Mouse (Mus musculus): ENCODE measurements around the gene Hagh. TPM values are rescaled to one million over a fixed set of nuclear protein-coding genes. Genes with fewer than 3 reads are reported as not detected.

Hagh gene
- polyA plus RNA-seq, 1 experiment from 2014 or later: 28.3 TPM

DNA sequence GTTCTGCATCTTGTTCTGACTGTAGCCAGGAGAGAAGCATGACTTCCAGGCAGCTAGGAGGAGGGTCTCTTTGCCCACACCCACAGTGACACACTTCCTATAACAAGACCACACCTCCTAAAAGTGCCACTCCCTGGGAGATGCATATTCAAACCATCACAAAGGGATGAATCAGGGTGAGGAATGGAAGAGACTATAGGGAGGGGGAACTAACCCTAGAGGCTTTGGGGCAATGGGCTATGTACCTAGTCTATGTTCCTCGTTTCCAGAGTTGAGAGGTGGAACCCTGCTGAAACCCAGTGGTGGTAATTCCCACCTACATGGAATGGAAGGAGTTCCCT, 34.4 kb downstream of the Hagh start:
- Histone ChIP-seq H3K27ac (no peak overlapping the region), H3K4me1 (no peaks in the 10 kb centered on the region), H3K27me3 (no peaks in the 10 kb centered on the region), H3K4me3 (no peak overlapping the region), H3K9me3 (no peaks in the 10 kb centered on the region), H3K9ac (no peak overlapping the region), H3K4me2 (no peak overlapping the region), H3K36me3 (no peaks in the 10 kb centered on the region)
- 55% methylated on average over 1 of the region's 1 CpGs for WGBS
- no peak for ATAC-seq (ENCODE audit: insufficient number of reproducible peaks, insufficient read depth, low FRiP score, low TSS enrichment, low read depth)

- ATAC-seq (ENCODE audit: insufficient number of reproducible peaks, insufficient read depth, low FRiP score, low TSS enrichment, low read depth): no peak
- no peaks in the 10 kb centered on the region for H3K27me3 ChIP-seq
- H3K27ac ChIP-seq: no peak overlapping the region
- H3K9me3 ChIP-seq: no peaks in the 10 kb centered on the region
- H3K4me2 ChIP-seq: no peak overlapping the region
- H3K36me3 ChIP-seq: no peaks in the 10 kb centered on the region
- H3K9ac ChIP-seq: no peak overlapping the region
- no peak overlapping the region for H3K4me3 ChIP-seq
- WGBS: 76% methylated on average over 8 of the region's 8 CpGs
- H3K4me1 ChIP-seq: no peaks in the 10 kb centered on the region
These were observed 35.0 kb downstream of the Hagh start for GRCm38 (mm10) chr17:24874989-24875388.

DNA sequence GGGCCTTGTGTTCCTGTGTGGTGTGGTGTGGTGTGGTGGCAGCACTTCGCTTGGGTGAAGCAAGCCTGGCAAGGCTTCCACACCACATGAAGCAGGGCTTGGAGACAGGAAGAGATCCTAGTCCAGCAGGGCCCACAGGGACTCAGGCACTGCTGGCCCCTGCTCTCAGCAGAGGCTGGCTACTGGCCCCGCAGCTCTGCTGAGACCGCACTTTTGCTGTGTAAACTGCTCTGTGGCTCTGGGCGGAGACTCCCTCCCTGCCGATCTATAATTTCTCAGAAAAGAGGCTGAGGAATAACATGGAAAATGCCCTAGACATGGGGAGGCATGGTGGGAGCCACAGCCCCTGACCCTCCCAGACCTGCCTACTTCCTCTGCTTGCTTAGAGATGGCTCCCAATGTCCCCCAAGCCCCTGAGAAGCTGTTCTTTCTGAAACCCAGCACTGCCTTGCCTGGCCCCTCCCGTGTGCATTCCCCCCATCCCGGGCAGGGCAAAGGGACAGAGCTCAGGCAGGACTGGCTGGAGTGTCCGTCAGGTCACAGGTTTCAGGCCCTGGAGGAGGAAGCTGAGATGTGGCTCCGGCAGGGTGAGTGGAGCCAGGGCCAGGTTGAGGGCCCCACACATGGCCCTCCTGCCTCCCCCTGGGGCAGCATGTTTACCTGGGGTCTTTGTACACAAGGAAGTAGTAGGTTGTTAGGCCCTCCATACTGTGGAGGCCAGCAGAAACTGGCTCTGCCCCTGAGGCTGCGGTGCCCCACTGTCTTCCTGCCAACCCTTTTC, 37.6 kb downstream of the Hagh start:
- Histone ChIP-seq H3K4me1 (no peaks in the 10 kb centered on the region), H3K4me3 (no peak overlapping the region), H3K9me3 (no peaks in the 10 kb centered on the region), H3K36me3 (peaks cover under 1% of the 10 kb centered on the region), H3K9ac (peak overlapping the region; percentile 53), H3K4me2 (no peak overlapping the region; the same call in 1 of the 2 replicates), H3K27ac (no peak overlapping the region), H3K27me3 (no peaks in the 10 kb centered on the region)
- WGBS: 49% methylated on average over 10 of the region's 10 CpGs
- peak; percentile 2; the same call in 1 of the 2 replicates for ATAC-seq (ENCODE audit: insufficient number of reproducible peaks, insufficient read depth, low FRiP score, low TSS enrichment, low read depth)

DNA sequence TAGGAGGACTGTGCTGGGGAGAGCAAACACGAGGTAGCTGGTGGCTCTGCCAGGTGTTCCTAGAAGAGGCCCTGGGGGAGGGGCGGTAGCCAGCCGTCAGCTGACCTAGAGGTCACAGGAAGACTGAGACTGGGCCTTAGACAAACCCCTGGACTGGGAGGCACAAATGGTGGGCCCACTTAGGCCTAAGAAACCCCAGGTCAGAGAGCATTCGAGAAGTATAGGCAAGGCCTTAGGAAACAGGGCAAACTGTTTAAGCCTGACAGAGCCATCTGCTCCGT, 38.1 kb downstream of the Hagh start:
- peak overlapping the region; percentile 53 for H3K9ac ChIP-seq
- 29% methylated on average over 5 of the region's 5 CpGs for WGBS
- H3K36me3 ChIP-seq: peaks cover 6% of the 10 kb centered on the region
- no peak; the same call in 1 of the 2 replicates for ATAC-seq (ENCODE audit: insufficient number of reproducible peaks, insufficient read depth, low FRiP score, low TSS enrichment, low read depth)
- H3K4me2 ChIP-seq: no peak overlapping the region; the same call in 1 of the 2 replicates
- H3K4me3 ChIP-seq: no peak overlapping the region
- no peaks in the 10 kb centered on the region for H3K4me1 ChIP-seq
- H3K9me3 ChIP-seq: no peaks in the 10 kb centered on the region
- H3K27me3 ChIP-seq: no peaks in the 10 kb centered on the region
- H3K27ac ChIP-seq: no peak overlapping the region

- peaks cover 11% of the 10 kb centered on the region for H3K36me3 ChIP-seq
- no peaks in the 10 kb centered on the region for H3K27me3 ChIP-seq
- H3K27ac ChIP-seq: no peak overlapping the region
- H3K9ac ChIP-seq: no peak overlapping the region
- no peak overlapping the region for H3K4me3 ChIP-seq
- 70% methylated on average over 8 of the region's 8 CpGs for WGBS
- no peaks in the 10 kb centered on the region for H3K4me1 ChIP-seq
- ATAC-seq (ENCODE audit: insufficient number of reproducible peaks, insufficient read depth, low FRiP score, low TSS enrichment, low read depth): no peak
- H3K4me2 ChIP-seq: no peak overlapping the region
- H3K9me3 ChIP-seq: no peaks in the 10 kb centered on the region
These were observed 38.6 kb downstream of the Hagh start for GRCm38 (mm10) chr17:24878531-24878930.

- ATAC-seq (ENCODE audit: insufficient number of reproducible peaks, insufficient read depth, low FRiP score, low TSS enrichment, low read depth): no peak
- 40% methylated on average over 7 of the region's 7 CpGs for WGBS
- Histone ChIP-seq H3K4me1 (peaks cover 8% of the 10 kb centered on the region), H3K4me3 (no peak overlapping the region), H3K9me3 (no peaks in the 10 kb centered on the region), H3K36me3 (peaks cover 27% of the 10 kb centered on the region), H3K27me3 (no peaks in the 10 kb centered on the region), H3K27ac (no peak overlapping the region), H3K9ac (peak overlapping the region; percentile 17; the same call in 1 of the 2 replicates), H3K4me2 (no peak overlapping the region)
These were observed 41.9 kb downstream of the Hagh start for GRCm38 (mm10) chr17:24881738-24882440.

GRCm38 (mm10) chr17:24884391-24884790, 44.4 kb downstream of the Hagh start:
- ATAC-seq (ENCODE audit: insufficient number of reproducible peaks, insufficient read depth, low FRiP score, low TSS enrichment, low read depth): no peak
- Histone ChIP-seq H3K36me3 (peaks cover 36% of the 10 kb centered on the region), H3K4me2 (no peak overlapping the region), H3K9ac (no peak overlapping the region), H3K27me3 (no peaks in the 10 kb centered on the region), H3K4me3 (0 out of 2 replicates have a peak overlapping the region, but pooled peaks have one; percentile 4), H3K4me1 (peaks cover 23% of the 10 kb centered on the region), H3K27ac (no peak overlapping the region), H3K9me3 (no peaks in the 10 kb centered on the region)
- WGBS: 87% methylated on average over 6 of the region's 6 CpGs

DNA sequence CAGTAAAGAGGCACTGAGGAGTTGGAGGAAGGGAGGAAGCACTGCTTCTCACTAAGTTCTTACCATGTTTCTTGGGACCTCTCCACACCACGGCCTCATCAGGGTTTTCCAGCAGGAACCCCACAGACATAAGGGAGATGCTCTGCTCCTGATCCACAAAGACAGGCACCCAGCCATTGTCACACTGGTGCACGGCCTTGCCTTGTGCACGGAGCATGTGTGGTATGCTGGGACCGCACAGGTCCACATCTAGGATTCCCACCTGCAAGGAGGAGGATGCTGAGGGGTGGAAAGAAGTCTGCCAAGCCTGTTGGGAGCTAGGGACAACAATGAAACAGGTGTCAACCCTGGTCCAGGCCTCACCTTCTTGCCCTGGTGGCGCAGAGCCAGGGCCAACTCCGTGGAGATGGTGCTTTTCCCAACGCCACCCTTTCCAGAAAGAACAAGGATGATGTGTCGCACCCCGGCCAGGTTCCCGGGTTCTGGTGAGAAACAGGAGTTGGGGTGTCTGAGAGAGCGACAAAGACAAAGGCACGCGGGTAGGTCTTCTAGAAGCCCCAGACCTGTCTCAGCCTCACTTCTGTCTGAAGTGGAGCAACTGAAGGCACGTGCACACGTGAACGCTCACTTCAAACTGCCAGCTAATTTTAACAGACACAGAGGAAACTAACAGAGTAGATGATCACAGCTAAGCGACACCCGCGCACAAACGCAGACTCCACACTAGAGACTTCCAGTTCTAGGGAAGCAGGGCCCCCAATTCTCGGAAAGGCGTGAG, 45.6 kb downstream of the Hagh start:
- no peak for ATAC-seq (ENCODE audit: insufficient number of reproducible peaks, insufficient read depth, low FRiP score, low TSS enrichment, low read depth)
- H3K4me3 ChIP-seq: peak overlapping the region; percentile 82
- H3K4me1 ChIP-seq: peaks cover 23% of the 10 kb centered on the region
- H3K9me3 ChIP-seq: no peaks in the 10 kb centered on the region
- peak overlapping the region; percentile 97 for H3K4me2 ChIP-seq
- no peaks in the 10 kb centered on the region for H3K27me3 ChIP-seq
- WGBS: 23% methylated on average over 22 of the region's 22 CpGs
- H3K36me3 ChIP-seq: peaks cover 48% of the 10 kb centered on the region
- H3K27ac ChIP-seq: no peak overlapping the region
- peak overlapping the region; percentile 80 for H3K9ac ChIP-seq

DNA sequence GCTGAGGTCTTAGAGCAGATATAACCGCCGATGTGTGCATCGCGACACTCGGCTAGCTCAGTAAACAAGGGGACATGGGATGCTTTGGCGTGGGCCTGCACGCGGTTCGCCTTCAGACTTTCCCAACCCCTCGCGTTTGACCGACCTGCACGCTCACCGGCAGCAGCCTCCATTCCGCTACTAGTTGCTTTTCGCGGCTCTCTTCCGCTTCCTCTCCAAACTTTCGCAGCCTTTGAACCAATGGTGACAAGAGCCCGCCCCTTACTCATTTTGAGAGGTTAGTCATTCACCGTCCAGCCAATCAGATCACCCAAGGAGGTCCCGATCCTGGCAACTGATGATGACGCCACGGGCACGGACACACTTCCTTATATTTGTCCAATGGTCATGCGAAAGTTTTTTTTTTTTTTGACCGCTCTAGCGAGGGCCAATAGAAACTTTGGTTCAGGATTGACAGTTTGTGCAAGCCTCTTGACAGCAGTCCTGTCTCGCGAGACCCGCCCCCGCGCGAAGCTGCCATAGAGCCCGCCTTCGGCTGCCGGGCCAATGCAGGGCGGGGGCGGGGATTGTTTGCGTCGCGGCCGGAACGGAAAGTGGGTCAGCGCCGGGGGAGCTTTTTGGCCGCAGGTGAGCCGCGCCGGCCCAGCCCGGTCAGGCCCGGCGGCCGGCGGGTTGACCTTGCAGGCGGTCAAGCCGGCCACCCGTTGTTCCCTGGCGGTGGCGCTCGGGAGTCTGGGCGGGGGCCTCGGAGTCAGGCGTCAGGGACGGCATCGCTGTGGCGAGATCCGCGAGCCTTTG, 46.4 kb downstream of the Hagh start, which contains the start of the genes Nubp2 and Spsb3:
Gene Nubp2, minus strand, starts transcription at position 216 of the 798 bp plus-strand sequence.
Gene Spsb3, plus strand, starts transcription at position 510 of the 798 bp plus-strand sequence.
- Histone ChIP-seq H3K4me3 (peak within 1 kb of the TSS; percentile 82), H3K4me2 (peak within 1 kb of the TSS; percentile 97), H3K4me1 (peaks cover 23% of the 10 kb centered on the region), H3K27ac (peak within 1 kb of the TSS; percentile 60; the same call in 1 of the 2 replicates), H3K9ac (peak within 1 kb of the TSS; percentile 85), H3K9me3 (no peaks in the 10 kb centered on the region), H3K36me3 (peaks cover 56% of the 10 kb centered on the region), H3K27me3 (no peaks in the 10 kb centered on the region)
- peak; percentile 95 for ATAC-seq (ENCODE audit: insufficient number of reproducible peaks, insufficient read depth, low FRiP score, low TSS enrichment, low read depth)
- under 1% methylated on average over 69 of the region's 69 CpGs for WGBS

DNA sequence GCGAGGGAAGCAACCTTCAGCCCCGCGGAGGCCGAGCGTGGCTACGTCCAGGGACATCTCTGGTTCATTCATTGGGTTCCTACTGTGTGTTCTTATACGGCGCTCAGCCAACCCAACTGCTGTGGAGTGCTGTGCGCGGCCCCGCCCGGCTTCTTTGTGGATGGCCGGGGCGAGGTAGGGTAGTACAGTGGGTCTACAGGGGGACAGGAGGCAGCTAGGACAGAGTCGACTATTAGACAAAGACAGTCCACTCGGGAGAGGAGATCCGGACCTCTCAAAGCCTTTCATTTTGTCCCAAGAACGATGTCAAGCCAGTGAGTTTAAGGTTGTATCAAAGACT, 47.0 kb downstream of the Hagh start:
- Histone ChIP-seq H3K4me2 (peak overlapping the region; percentile 89), H3K27ac (peak overlapping the region; percentile 60; the same call in 1 of the 2 replicates), H3K4me3 (peak overlapping the region; percentile 82), H3K36me3 (peaks cover 61% of the 10 kb centered on the region), H3K9ac (peak overlapping the region; percentile 85), H3K9me3 (no peaks in the 10 kb centered on the region), H3K27me3 (no peaks in the 10 kb centered on the region), H3K4me1 (peaks cover 23% of the 10 kb centered on the region)
- 1% methylated on average over 18 of the region's 18 CpGs for WGBS
- no peak for ATAC-seq (ENCODE audit: insufficient number of reproducible peaks, insufficient read depth, low FRiP score, low TSS enrichment, low read depth)
